Mouse (Mus musculus) embryo, embryonic 10 days (tissue): ENCODE data around the gene Mmp27.
A peak's percentile ranks its signal among the peaks of the same experiment; 100 is the strongest.

Source experiments
- DNase-seq: peaks from one replicate; pipeline ENCODE4 v3.0.0-alpha.2; 2015; ENCODE audit warnings: low spot score

Gene Mmp27

DNA sequence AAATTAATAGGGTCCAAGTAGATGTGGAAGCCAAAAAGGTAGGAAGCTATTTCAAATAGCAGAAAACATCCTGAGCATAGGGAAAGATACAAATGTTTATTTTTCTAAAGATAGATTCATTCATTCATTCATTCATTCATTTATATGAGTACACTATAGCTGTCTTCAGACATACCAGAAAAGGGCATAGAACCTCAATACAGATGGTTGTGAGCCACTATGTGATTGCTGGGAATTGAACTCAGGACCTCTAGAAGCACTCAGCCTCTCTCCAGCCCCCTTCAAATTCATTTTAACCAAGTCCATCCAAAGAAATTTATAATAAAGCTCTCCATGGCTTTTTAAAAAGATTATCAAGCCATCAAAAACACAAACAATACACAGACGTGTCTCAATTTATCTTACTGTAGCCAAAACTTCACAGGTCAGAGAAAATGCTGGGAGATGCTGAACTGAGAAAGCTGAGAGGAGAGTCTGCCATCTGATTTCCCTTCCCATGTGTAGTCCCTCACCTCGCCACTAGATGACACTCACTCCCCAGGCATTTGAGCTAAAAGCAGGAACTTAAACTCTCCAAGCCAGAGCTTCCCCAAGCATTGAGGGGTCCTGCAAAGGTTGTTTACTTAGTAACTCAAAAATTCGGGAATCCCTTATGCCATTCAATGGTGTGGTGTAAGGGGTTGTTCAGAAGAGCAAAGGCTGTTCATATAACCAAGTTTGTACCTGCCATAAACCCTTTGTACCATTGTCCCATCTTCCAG lies 32.0 kb downstream of the Mmp27 start:
- DNase-seq, result peak; percentile 79

DNA sequence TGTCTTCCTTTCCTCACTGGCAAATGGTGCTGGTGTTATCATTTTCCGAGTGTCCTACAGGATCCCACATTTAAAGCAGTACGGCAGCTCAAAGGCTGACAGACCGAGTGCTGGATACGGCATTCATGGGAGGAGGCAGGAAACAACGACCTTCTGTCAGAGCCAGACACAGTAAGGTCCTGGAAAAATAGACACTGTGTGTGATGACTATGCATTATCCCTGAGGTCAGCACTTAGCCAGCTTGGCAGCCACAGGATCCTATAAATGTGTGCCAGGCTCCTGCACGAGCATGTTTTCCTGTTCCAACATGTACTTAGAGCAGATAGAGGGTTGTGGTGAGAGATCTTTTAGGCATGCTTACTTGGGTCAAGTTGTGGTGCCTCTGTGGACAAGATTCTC lies 32.8 kb downstream of the Mmp27 start:
- no peak for DNase-seq

GRCm38 (mm10) chr9:7605638-7606037 lies 34.4 kb downstream of the Mmp27 start:
- DNase-seq, result no peak

DNA sequence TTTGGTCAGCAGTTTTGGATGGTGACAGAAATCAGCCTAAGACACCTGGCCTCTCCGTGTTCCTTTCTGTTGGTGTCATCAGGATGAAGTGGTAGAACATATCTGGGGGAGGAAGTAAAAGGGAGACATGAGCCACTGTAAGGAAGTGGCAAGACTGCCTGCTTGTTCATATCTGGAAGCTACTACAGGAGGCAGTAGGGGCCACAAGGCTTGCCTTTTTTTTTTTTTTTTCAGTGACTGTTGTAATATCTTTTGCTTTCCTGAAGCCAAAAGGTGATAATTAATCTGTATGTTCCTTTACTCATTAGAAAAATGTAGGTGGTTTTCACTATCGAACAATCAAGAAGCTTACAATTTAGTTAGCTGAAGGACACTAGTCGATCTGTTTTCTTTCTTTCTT lies 51.4 kb downstream of the Mmp27 start:
- no peak for DNase-seq

DNA sequence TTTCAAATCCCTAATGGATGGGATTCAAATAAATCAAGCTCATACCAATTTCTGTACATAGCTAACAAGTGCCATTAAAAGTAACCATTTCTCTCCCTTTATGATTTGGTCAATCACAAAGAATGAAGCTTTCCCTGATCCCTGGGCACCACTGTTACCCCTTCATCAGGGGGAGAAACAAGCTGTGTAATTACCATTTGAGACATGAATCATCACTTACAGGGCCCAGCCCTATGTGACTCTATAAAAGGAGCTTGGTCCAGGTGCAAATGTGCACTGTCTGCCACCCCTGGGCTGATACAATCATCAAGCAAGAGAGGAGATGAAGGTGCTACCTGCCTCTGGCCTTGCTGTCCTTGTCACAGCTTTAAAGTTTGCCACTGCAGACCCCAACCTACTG lies 56.7 kb downstream of the Mmp27 start, which contains the start of gene Mmp20:
TSS of gene Mmp20 (plus strand) at position 301 of the 400 bp plus-strand sequence.
- no peak for DNase-seq
